Mouse (Mus musculus): ENCODE data around the gene Sptbn2. TPM values are rescaled to one million over a fixed set of nuclear protein-coding genes. Genes with fewer than 3 reads are reported as not detected.

The Sptbn2 gene
- polyA plus RNA-seq, 1 experiment from 2014 or later = 0.26 TPM

- 51% methylated on average over 7 of the region's 7 CpGs for WGBS
- H3K36me3 ChIP-seq = no peaks in the 10 kb centered on the region
Observed at GRCm38 (mm10) chr19:4701221-4701620, 9.7 kb upstream of the Sptbn2 start.

GRCm38 (mm10) chr19:4708765-4709164 is 2.2 kb upstream of the Sptbn2 start:
- H3K4me3 ChIP-seq = no peak overlapping the region
- no peaks in the 10 kb centered on the region for H3K9me3 ChIP-seq (replicated peaks)
- H3K9ac ChIP-seq = no peak overlapping the region
- no peak overlapping the region for H3K4me2 ChIP-seq
- no peaks in the 10 kb centered on the region for H3K36me3 ChIP-seq
- ATAC-seq (ENCODE audit: insufficient number of reproducible peaks, low FRiP score) = no peak
- 67% methylated on average over 10 of the region's 10 CpGs for WGBS
- H3K27me3 ChIP-seq (replicated peaks) = peaks cover 74% of the 10 kb centered on the region
- peaks cover 16% of the 10 kb centered on the region for H3K4me1 ChIP-seq (replicated peaks)
- no peak overlapping the region for H3K27ac ChIP-seq (ENCODE audit: poor library complexity, severe bottlenecking)

More at GRCm38 (mm10) chr19:4701221-4701620, 9.7 kb upstream of the Sptbn2 start:
- H3K9ac ChIP-seq = no peak overlapping the region
- no peak for ATAC-seq (ENCODE audit: insufficient number of reproducible peaks, low FRiP score)
- no peak overlapping the region for H3K4me3 ChIP-seq
- H3K27ac ChIP-seq (ENCODE audit: poor library complexity, severe bottlenecking) = no peak overlapping the region
- H3K27me3 ChIP-seq (replicated peaks) = peaks cover 74% of the 10 kb centered on the region
- no peak overlapping the region for H3K4me2 ChIP-seq
- 0 out of 2 replicates have a peak, but pooled peaks cover 5% of the 10 kb centered on the region for H3K4me1 ChIP-seq (replicated peaks)
- peaks cover 6% of the 10 kb centered on the region for H3K9me3 ChIP-seq (replicated peaks)

GRCm38 (mm10) chr19:4711601-4712155 is 711 bp downstream of the Sptbn2 start:
- peak overlapping the region; percentile 94 for H3K4me2 ChIP-seq
- H3K4me3 ChIP-seq = peak overlapping the region; percentile 57
- peak; percentile 59; the same call in 1 of the 2 replicates for ATAC-seq (ENCODE audit: insufficient number of reproducible peaks, low FRiP score)
- peak overlapping the region; percentile 55 for H3K9ac ChIP-seq
- peaks cover 16% of the 10 kb centered on the region for H3K4me1 ChIP-seq (replicated peaks)
- WGBS = under 1% methylated on average over 48 of the region's 65 CpGs
- H3K36me3 ChIP-seq = no peaks in the 10 kb centered on the region
- no peak overlapping the region for H3K27ac ChIP-seq (ENCODE audit: poor library complexity, severe bottlenecking)
- peaks cover 81% of the 10 kb centered on the region for H3K27me3 ChIP-seq (replicated peaks)
- no peaks in the 10 kb centered on the region for H3K9me3 ChIP-seq (replicated peaks)

GRCm38 (mm10) chr19:4712156-4712780 is 1.3 kb downstream of the Sptbn2 start:
- no peak for ATAC-seq (ENCODE audit: insufficient number of reproducible peaks, low FRiP score)
- no peaks in the 10 kb centered on the region for H3K36me3 ChIP-seq
- peaks cover 86% of the 10 kb centered on the region for H3K27me3 ChIP-seq (replicated peaks)
- H3K4me1 ChIP-seq (replicated peaks) = peaks cover 16% of the 10 kb centered on the region
- under 1% methylated on average over 59 of the region's 60 CpGs for WGBS
- no peak overlapping the region for H3K27ac ChIP-seq (ENCODE audit: poor library complexity, severe bottlenecking)
- no peaks in the 10 kb centered on the region for H3K9me3 ChIP-seq (replicated peaks)
- H3K4me2 ChIP-seq = peak overlapping the region; percentile 94
- peak overlapping the region; percentile 55 for H3K9ac ChIP-seq
- peak overlapping the region; percentile 57 for H3K4me3 ChIP-seq

DNA sequence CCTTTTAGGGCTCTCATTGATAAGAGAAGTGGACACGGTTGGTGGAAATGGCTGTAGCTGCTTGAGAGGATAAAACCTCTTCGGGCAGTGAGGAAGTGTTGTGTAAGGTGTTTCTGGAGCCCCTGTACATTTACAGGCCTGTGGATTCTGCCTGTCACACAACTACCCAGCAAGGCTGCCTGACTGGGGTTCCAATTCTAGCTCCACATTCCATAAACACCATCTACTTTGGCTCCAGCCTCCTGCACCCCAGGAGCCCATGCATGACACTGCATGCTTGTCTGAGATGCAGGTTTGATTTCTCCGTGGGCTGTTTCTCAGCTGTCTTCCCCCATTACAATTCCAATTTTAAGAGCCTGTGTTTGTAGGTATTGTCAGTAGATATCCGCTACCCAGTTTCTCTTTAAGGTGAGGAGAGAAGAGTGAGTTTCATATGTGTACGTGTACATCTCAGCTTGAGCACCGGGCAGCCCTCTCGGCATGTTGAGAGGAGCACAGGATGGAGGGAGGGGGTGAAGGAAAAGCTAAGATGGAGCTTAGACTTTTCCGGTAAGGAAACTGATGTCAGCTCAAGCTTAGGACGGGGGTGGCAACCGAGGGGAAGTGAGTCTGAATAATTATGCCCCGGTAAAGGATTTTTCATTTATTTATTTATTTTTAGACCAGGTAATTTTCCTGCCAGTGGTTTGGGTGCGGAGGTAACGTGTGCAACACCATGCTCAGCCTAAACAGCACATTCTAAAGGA is 2.0 kb downstream of the Sptbn2 start:
- peak overlapping the region; percentile 94 for H3K4me2 ChIP-seq
- no peaks in the 10 kb centered on the region for H3K9me3 ChIP-seq (replicated peaks)
- H3K36me3 ChIP-seq = no peaks in the 10 kb centered on the region
- no peak overlapping the region for H3K9ac ChIP-seq
- H3K27me3 ChIP-seq (replicated peaks) = peaks cover 90% of the 10 kb centered on the region
- H3K27ac ChIP-seq (ENCODE audit: poor library complexity, severe bottlenecking) = no peak overlapping the region
- ATAC-seq (ENCODE audit: insufficient number of reproducible peaks, low FRiP score) = no peak
- 37% methylated on average over 13 of the region's 13 CpGs for WGBS
- peaks cover 16% of the 10 kb centered on the region for H3K4me1 ChIP-seq (replicated peaks)
- peak overlapping the region; percentile 57 for H3K4me3 ChIP-seq

DNA sequence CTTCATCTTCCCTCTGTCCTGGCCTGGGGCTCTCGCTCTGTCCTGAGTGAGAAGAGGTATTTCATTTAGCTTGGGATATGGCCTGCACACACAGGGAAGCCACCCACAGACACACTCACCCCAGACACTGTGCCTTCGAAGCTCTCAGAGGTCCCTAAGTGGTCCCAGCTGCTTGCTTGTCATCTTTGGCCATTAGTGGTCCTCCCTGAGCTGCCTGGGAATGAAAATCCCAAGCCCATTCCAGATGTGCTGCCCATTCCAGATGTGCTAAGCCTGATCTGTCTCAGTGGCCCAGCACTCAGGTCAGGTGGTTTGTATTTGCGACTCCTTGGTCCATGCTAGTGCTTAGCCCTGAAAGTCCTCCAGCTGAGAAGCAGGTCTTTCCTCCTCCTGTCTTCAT is 2.9 kb downstream of the Sptbn2 start:
- no peak for ATAC-seq (ENCODE audit: insufficient number of reproducible peaks, low FRiP score)
- whole genome bisulfite sequencing = 62% methylated on average over 3 of the region's 3 CpGs
- Histone ChIP-seq H3K4me3 (no peak overlapping the region), H3K27me3 (replicated peaks) (peaks cover 92% of the 10 kb centered on the region), H3K4me2 (no peak overlapping the region), H3K36me3 (no peaks in the 10 kb centered on the region), H3K4me1 (replicated peaks) (peaks cover 16% of the 10 kb centered on the region), H3K9ac (no peak overlapping the region), H3K27ac (ENCODE audit: poor library complexity, severe bottlenecking) (no peak overlapping the region), H3K9me3 (replicated peaks) (no peaks in the 10 kb centered on the region)

DNA sequence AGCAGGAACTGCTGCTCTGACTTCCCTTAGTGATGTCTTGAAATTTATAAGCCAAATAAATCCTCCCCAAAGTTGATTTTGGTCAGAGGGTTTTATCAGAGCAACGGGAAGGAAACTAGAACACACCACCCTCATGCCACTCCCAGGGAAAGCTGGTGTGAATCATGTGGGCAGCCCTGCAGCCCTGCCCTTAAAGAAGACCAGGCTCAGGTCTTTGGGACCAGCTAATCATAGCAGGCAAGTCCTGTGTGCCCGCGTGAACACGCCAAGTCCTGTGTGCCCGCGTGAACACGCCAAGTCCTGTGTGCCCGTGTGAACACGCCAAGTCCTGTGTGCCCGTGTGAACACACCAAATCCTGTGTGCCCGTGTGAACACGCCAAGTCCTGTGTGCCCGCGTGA is 5.8 kb downstream of the Sptbn2 start:
- WGBS = 87% methylated on average over 14 of the region's 14 CpGs
- no peak for ATAC-seq (ENCODE audit: insufficient number of reproducible peaks, low FRiP score)

GRCm38 (mm10) chr19:4717281-4717680 is 6.3 kb downstream of the Sptbn2 start:
- Histone ChIP-seq H3K4me3 (no peak overlapping the region), H3K9ac (no peak overlapping the region), H3K4me2 (no peak overlapping the region), H3K9me3 (replicated peaks) (no peaks in the 10 kb centered on the region), H3K36me3 (no peaks in the 10 kb centered on the region), H3K27ac (ENCODE audit: poor library complexity, severe bottlenecking) (no peak overlapping the region), H3K27me3 (replicated peaks) (peaks cover 93% of the 10 kb centered on the region), H3K4me1 (replicated peaks) (peaks cover 13% of the 10 kb centered on the region)
- ATAC-seq (ENCODE audit: insufficient number of reproducible peaks, low FRiP score) = no peak
- WGBS = 79% methylated on average over 2 of the region's 2 CpGs

More for the DNA sequence above, 5.8 kb downstream of the Sptbn2 start:
- Histone ChIP-seq H3K4me2 (no peak overlapping the region), H3K9me3 (replicated peaks) (no peaks in the 10 kb centered on the region), H3K27me3 (replicated peaks) (peaks cover 93% of the 10 kb centered on the region), H3K36me3 (no peaks in the 10 kb centered on the region), H3K27ac (ENCODE audit: poor library complexity, severe bottlenecking) (no peak overlapping the region), H3K4me1 (replicated peaks) (peaks cover 16% of the 10 kb centered on the region), H3K4me3 (no peak overlapping the region), H3K9ac (no peak overlapping the region)

DNA sequence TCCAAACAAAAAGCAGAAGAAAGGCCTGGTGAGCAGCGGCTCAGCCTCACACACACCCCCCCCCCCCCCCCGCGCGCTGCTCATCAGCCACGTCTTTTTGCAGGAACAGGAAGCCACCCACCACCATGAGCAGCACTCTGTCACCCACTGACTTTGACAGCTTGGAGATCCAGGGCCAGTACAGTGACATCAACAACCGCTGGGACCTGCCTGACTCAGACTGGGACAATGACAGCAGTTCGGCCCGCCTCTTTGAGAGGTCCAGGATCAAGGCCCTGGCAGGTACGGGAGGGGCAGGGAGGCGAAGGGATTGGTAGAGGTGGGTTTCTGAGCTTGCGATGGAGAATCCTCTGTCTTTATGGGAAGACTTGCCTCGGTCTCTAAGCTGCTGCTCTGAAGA is 7.7 kb downstream of the Sptbn2 start:
- H3K9ac ChIP-seq = no peak overlapping the region
- no peaks in the 10 kb centered on the region for H3K36me3 ChIP-seq
- WGBS = 28% methylated on average over 10 of the region's 12 CpGs
- peaks cover 5% of the 10 kb centered on the region for H3K4me1 ChIP-seq (replicated peaks)
- H3K27ac ChIP-seq (ENCODE audit: poor library complexity, severe bottlenecking) = no peak overlapping the region
- peaks cover 85% of the 10 kb centered on the region for H3K27me3 ChIP-seq (replicated peaks)
- H3K4me2 ChIP-seq = no peak overlapping the region
- no peaks in the 10 kb centered on the region for H3K9me3 ChIP-seq (replicated peaks)
- ATAC-seq (ENCODE audit: insufficient number of reproducible peaks, low FRiP score) = no peak
- no peak overlapping the region for H3K4me3 ChIP-seq

- peaks cover 85% of the 10 kb centered on the region for H3K27me3 ChIP-seq (replicated peaks)
- WGBS = 17% methylated on average over 5 of the region's 5 CpGs
- no peaks in the 10 kb centered on the region for H3K9me3 ChIP-seq (replicated peaks)
- H3K9ac ChIP-seq = no peak overlapping the region
- H3K36me3 ChIP-seq = no peaks in the 10 kb centered on the region
- peaks cover 5% of the 10 kb centered on the region for H3K4me1 ChIP-seq (replicated peaks)
- ATAC-seq (ENCODE audit: insufficient number of reproducible peaks, low FRiP score) = no peak
- H3K4me3 ChIP-seq = no peak overlapping the region
- H3K4me2 ChIP-seq = no peak overlapping the region
- H3K27ac ChIP-seq (ENCODE audit: poor library complexity, severe bottlenecking) = no peak overlapping the region
Observed at GRCm38 (mm10) chr19:4719351-4719764, 8.4 kb downstream of the Sptbn2 start.

DNA sequence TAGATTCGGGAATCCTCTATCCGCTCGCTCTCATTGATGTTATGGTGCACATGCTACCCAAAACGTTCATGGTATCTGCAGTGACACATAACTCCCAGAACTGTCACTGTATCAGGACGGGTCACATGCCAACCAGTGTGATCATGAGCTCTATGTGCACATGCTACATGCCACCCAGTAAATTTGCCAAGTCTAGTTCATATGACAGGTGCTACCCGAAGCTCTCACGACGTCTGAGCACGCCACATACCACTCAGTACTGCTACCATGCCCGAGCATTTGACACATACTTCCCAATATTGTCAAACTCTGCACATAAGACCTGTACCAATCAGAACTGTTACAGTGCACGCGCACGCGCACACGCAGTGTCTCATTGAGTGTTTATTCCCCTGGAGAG is 9.1 kb downstream of the Sptbn2 start:
- Histone ChIP-seq H3K4me1 (replicated peaks) (peaks cover 5% of the 10 kb centered on the region), H3K27me3 (replicated peaks) (peaks cover 79% of the 10 kb centered on the region), H3K27ac (ENCODE audit: poor library complexity, severe bottlenecking) (no peak overlapping the region), H3K36me3 (no peaks in the 10 kb centered on the region), H3K4me3 (no peak overlapping the region), H3K9ac (no peak overlapping the region), H3K4me2 (no peak overlapping the region), H3K9me3 (replicated peaks) (no peaks in the 10 kb centered on the region)
- WGBS = 76% methylated on average over 15 of the region's 15 CpGs
- no peak for ATAC-seq (ENCODE audit: insufficient number of reproducible peaks, low FRiP score)

Data from heart, embryonic 12.5 days (tissue).